Mouse (Mus musculus): ENCODE measurements around the gene Samd4b. TPM values are rescaled to one million over a fixed set of nuclear protein-coding genes. Genes with fewer than 3 reads are reported as not detected.

The Samd4b gene
- total and polyA plus RNA-seq, 3 experiments = 6.4 to 45.9 TPM; not detected in 1

DNA sequence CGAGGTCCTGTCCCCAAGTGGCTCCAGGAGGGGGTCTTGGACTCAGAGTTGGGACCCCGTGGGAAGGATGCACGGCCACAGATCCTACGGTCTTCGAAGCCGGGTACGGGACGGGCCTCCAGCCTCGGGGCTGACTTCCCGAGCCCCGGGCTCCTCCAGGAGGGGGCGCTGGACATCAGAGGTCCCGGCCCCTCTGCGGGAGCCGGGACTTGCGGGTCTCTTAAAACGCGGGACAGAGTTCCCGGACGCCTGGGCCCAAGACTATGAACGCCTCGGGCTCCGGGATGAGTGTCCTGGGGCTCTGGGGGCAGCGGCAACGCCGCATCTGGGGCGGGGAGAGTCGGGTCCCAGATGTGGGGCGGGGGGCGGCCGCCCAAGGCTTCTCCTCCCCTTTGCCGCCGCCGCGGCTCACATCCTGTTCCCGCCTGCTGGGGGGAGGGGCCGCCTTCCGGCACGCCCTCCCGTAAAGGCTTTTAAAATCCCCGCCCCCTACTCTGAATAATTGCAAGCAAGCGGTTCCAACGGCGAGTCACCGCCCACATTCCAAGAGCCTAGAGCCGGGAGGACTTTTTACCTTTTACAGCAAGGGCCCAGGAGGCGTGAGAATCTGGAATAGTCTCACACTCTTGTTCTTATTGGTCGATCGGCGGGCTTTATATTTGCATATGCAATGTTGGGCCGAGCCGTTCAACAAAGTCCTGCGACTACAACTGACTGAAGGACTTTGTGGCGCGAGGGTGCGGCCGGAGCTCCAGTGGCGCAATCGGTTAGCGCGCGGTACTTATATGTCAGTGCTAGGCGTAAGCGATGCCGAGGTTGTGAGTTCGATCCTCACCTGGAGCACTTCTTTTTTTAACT, 225.5 kb downstream of the Samd4b start, which contains the start of gene Plekhg2 (continued):
- TF ChIP-seq NELFE (IDR thresholded peaks at IDR 0.05; ENCODE audit: low read depth, low read length) (peak; percentile 43; the same call in 1 of the 2 replicates), TCF12 (IDR thresholded peaks at IDR 0.05; ENCODE audit: low read depth, low read length) (no peak), NRF1 (IDR thresholded peaks at IDR 0.05; ENCODE audit: insufficient read depth, low read depth, low read length, poor library complexity, severe bottlenecking) (no peak), SIN3A (IDR thresholded peaks at IDR 0.05; ENCODE audit: low read length) (peak; percentile 56)

DNA sequence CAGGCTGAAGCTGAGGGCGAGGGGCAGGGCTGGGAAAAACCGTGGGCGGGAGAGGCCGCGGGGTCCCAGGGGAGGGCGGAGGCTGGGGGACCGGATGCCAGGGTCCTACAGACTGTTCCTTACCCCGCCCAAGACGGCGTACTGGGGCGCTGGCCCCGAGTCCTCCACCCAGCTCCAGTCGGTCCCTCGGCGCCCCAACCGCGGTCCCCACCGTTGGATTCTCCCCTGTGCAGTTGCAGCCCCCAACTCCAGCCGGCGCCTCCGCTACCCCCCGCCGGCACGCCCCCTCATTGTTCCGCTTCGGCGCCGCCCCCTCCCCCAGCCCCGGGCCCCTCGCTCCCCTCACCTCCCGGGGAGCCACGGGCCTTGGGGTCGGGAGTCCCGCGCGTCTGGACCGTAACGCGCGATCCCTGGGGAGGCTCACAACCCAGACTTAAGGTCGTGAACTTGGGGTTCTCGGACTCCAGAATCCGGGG, 226.4 kb downstream of the Samd4b start:
- TF ChIP-seq MEF2A (IDR thresholded peaks at IDR 0.05; ENCODE audit: extremely low read depth, insufficient replicate concordance, low read depth, low read length, poor library complexity, severe bottlenecking) (no peak), TAL1 (IDR thresholded peaks at IDR 0.05; ENCODE audit: low read length) (no peak), UBTF (IDR thresholded peaks at IDR 0.05; ENCODE audit: borderline replicate concordance, insufficient read depth, low read depth, low read length) (0 out of 2 replicates have a peak, but pooled peaks have one; percentile 63), USF2 (IDR thresholded peaks at IDR 0.05; ENCODE audit: borderline replicate concordance in 1 of 2, insufficient read depth in 1 of 2, low read depth in 1 of 2, low read length in 2 of 2) (no peak), TBP (IDR thresholded peaks at IDR 0.05; ENCODE audit: low read depth, low read length) (no peak), RCOR1 (IDR thresholded peaks at IDR 0.05; ENCODE audit: low read depth, low read length) (no peak), POLR2AphosphoS5 (IDR thresholded peaks at IDR 0.05; ENCODE audit: borderline replicate concordance, low read depth, low read length) (no peak), ZNF384 (IDR thresholded peaks at IDR 0.05; ENCODE audit: low read depth, low read length) (no peak)
- H3K27ac ChIP-seq (ENCODE audit: control insufficient read depth, low read depth, low read length) = no peak overlapping the region
- peak; percentile 50 for DNase-seq (ENCODE audit: low read depth, low spot score)
- peak overlapping the region; percentile 62 to 79 for H3K4me3 ChIP-seq (ENCODE audit: control insufficient read depth in 1 of 2, insufficient read depth in 1 of 2, low read depth in 2 of 2, low read length in 2 of 2)
- H3K9ac ChIP-seq (ENCODE audit: control insufficient read depth, low read depth, low read length, poor library complexity, severe bottlenecking) = peak overlapping the region; percentile 88
- H3K4me1 ChIP-seq (ENCODE audit: control insufficient read depth in 1 of 2, insufficient read depth in 2 of 2, low read length in 2 of 2) = peaks cover 0 to 10% of the 10 kb centered on the region in 2 experiments; a peak in 2 of 4 replicates
- no peaks in the 10 kb centered on the region for H3K9me3 ChIP-seq (replicated peaks; ENCODE audit: insufficient read depth, low read length)
- H3K36me3 ChIP-seq (ENCODE audit: control insufficient read depth in 1 of 2, insufficient read depth in 2 of 2, low read length in 2 of 2) = peaks cover 0 to 7% of the 10 kb centered on the region in 2 experiments; a peak in 2 of 4 replicates
- no peaks in the 10 kb centered on the region for H3K27me3 ChIP-seq (ENCODE audit: control insufficient read depth in 1 of 2, insufficient read depth in 2 of 2, low read length in 2 of 2)
- H3K79me2 ChIP-seq (ENCODE audit: control insufficient read depth, insufficient read depth, low read length, poor library complexity) = peaks cover 2% of the 10 kb centered on the region; the same call in 1 of the 2 replicates

DNA sequence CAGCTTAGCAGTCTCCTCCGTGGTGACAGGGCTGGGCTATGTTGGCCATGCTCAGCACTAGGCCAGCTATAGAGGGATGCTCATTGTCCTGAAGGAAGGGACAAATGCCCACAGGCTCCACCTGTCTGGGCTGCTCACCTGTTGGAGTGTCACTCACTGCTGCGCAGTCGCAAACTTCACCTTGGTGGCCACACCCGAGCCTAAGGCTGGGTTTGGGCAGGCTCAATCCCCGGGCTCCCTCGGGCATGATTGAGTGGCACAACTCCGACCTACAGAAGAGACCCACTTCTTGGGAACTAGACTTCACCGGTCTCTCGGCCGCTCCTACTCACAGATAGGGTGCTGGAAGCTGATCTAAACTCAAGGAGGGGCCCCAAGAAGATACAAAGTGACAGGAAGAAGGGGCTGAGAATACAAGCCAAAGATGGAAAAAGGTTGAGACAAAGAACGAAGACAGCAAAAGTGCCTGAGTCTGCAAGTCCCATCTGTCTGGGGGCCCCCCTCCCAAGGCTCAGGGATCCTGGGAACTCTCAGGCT, 226.9 kb downstream of the Samd4b start:
- H3K27me3 ChIP-seq (ENCODE audit: control insufficient read depth in 1 of 2, insufficient read depth in 2 of 2, low read length in 2 of 2) = no peaks in the 10 kb centered on the region
- H3K9ac ChIP-seq (ENCODE audit: control insufficient read depth, low read depth, low read length, poor library complexity, severe bottlenecking) = peak overlapping the region; percentile 88
- H3K36me3 ChIP-seq (ENCODE audit: control insufficient read depth in 1 of 2, insufficient read depth in 2 of 2, low read length in 2 of 2) = peaks cover 0 to 3% of the 10 kb centered on the region in 2 experiments; a peak in 2 of 4 replicates
- no peak for DNase-seq (ENCODE audit: low read depth, low spot score)
- peaks cover 0 to 9% of the 10 kb centered on the region in 2 experiments; a peak in 2 of 4 replicates for H3K4me1 ChIP-seq (ENCODE audit: control insufficient read depth in 1 of 2, insufficient read depth in 2 of 2, low read length in 2 of 2)
- TF ChIP-seq BHLHE40 (IDR thresholded peaks at IDR 0.05; ENCODE audit: borderline replicate concordance, low read depth, low read length) (no peak), RAD21 (IDR thresholded peaks at IDR 0.05; ENCODE audit: low read depth, low read length) (no peak), CHD2 (IDR thresholded peaks at IDR 0.05; ENCODE audit: low read length) (no peak)
- H3K4me3 ChIP-seq (ENCODE audit: control insufficient read depth in 1 of 2, insufficient read depth in 1 of 2, low read depth in 2 of 2, low read length in 2 of 2) = peak overlapping the region; percentile 62 to 79
- H3K9me3 ChIP-seq (replicated peaks; ENCODE audit: insufficient read depth, low read length) = no peaks in the 10 kb centered on the region
- peaks cover 2% of the 10 kb centered on the region; the same call in 1 of the 2 replicates for H3K79me2 ChIP-seq (ENCODE audit: control insufficient read depth, insufficient read depth, low read length, poor library complexity)
- no peak overlapping the region for H3K27ac ChIP-seq (ENCODE audit: control insufficient read depth, low read depth, low read length)

All from MEL (cell line).